Mouse (Mus musculus): Measurements from ENCODE around the gene Mrtfb.

The Mrtfb gene

DNA sequence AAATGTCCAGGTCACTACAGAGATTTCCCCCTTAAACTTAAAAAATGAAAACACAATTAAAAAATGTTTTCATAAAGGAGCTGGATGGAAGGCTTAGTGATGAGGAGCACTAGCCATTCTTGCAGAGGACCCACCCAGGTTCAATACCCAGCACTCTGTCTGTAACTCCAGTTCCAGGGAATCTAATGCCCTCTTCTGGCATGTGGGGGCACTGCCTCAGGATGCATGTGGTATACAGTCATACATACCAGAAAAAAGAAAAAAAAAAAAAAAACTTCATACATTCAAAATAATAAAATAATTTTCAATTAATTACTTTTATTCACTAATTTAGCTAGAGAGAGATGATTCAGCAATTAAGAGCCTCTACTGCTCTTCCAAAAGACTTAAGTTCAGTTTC is 95.0 kb downstream of the Mrtfb start:
- peak; percentile 55 for DNase-seq (ENCODE audit: low read depth)

DNA sequence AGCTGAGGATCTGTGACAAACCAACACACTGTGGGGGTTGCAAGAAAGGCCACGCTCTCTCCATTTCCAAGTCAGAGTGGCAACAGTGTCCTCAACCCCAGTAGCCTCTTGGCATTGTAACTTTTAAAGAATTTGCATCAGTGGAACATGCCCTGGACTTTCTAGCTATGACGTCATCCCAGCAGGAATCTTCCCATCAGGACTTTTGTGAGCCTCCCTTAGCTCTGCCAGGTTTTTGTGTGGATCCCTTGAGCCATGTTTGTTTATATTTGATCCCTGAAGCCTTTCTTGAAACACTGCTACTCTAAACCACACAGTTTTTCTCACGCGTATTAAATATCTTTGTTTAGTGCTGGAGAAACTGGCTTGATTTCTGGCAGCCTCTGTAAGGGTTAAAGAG is 97.6 kb downstream of the Mrtfb start:
- DNase-seq (ENCODE audit: low read depth) = no peak

DNA sequence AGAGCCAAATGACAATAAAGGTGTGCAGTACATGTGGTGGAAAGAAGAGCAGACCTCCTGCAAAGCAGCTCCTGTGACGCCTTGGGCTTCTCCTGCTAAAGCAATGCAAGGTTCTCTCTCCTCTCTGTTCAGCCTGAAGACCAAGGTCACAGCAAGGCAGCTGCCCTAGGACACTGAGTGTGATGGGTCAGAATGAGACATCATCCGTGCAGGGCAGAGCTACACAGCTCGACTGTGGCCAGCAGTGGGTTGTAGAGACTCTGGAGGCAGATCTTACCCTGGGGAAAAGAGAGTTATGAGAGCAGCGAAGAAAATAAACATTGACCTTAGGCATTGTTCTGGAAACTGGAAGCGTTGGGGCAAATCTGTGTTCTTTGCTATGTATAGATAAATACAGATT is 98.2 kb downstream of the Mrtfb start:
- DNase-seq (ENCODE audit: low read depth) = no peak

DNA sequence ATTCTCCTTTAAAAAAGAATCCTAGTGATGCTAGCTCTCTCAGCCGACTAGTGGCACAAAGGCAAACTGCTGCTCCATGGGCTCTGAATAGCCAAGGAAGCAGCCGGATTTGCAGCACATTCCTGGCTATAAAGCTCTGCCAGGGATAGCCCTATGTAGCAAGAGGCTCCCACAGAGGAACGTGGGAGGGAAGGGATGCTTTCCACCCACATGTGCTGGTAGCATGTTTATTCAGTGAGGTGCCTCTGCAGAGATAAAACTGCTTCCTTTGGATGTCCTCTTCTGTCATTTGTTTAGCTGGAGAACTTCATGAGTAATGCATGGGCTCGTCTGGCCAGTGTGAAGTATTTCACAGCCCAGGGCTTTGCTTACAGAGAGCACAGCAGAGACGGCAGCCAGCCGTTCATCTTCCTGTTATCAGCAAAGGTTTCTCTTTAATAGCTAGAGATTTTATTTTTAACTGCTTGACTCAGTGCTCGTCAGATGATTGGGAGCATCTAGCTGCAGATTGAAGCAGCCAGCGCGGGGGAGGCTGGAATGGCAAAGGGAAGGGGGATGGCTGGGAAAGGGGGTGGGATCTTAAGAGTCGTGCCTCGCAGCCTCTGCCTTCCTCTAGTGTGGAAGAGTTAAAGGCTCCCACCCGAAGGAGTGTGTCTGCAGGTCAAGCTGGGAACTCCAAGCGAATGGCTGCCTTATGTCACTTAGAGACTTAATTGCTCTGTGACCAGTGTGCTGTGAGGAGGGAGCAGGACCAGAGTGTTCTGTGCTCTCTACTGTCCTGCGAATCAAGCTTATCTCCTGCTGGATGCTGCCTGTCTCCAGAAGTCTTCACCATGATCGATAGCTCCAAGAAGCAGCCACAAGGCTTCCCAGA is 101.8 kb downstream of the Mrtfb start:
- no peak for DNase-seq (ENCODE audit: low read depth)

DNA sequence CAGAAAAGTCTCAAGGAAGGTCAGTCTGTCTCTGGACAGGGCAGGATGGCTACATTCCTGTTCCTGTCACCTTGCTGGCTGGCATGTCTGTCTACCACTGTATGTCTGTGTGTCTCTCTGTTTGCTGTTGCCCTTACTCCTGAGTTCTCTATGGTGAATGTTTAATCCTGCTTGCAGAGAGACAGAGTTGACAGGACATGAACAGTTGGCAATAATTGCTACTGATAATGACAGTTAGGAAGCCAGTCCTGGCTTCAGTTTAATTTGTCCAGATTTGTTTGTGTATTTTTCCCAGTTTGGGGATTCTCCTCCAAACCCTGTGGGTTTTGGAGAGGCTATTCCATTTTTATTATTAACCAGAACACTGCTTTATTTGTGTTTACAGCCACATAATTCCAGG is 102.5 kb downstream of the Mrtfb start:
- DNase-seq (ENCODE audit: low read depth) = no peak

DNA sequence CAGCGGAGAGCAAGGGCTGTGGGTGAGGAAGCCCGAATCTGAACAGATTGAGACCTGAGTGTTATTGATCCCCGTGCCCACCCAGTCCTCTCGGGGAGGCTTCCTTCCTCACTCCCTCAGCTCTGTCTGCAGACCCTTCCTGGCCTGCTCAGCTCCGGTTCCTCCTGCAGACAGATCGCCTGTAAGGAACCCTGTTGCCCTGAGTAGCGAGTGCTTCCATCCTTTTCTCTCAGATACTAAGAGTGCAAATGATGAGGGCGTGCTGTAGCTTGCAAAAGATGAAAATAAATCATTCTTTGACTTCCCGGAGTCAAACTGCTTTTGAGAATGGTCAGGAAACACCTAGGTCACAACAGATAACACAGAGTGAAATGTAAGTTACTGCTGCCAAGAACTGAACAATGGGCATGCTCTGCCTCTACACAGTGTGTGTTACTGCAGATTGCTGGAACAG is 103.2 kb downstream of the Mrtfb start:
- DNase-seq (ENCODE audit: low read depth) = no peak

DNA sequence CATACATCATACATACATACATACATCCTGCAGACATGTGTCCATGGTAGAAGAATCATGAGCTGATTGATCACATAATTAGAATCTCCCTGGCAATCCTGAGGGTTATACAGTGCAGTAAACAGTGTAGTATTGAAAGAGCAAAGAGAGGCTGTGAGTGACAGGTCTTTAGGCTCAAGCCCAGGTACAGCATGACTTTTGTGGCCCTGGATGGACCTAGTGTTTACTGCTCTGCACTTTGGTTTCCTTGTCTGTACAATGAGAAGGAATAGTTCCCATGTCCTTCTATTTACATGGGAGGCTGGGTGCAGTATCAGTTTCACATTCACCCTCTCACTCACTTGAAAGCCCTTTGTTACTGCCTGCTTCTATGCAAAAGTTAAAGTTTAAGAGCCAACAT is 103.9 kb downstream of the Mrtfb start:
- DNase-seq (ENCODE audit: low read depth) = no peak

DNA sequence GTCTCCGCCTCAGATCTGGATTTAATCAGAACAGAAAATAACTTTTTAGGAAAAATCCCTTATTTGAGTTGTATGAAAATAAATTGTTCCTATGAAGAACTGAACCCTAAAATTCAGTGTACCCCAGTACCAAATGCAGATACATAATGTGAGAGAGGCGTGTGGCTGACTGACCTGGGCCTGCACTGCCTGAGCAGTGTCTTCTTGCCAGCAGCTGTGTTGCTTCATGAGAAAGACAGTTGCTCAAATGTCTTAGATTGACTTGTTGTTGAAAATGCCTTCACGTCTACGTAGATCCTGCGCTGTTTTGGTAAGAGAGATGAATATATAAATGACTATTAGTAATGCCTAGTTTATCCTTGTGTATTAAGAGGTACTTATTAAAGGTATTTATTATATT is 104.6 kb downstream of the Mrtfb start:
- DNase-seq (ENCODE audit: low read depth) = no peak

DNA sequence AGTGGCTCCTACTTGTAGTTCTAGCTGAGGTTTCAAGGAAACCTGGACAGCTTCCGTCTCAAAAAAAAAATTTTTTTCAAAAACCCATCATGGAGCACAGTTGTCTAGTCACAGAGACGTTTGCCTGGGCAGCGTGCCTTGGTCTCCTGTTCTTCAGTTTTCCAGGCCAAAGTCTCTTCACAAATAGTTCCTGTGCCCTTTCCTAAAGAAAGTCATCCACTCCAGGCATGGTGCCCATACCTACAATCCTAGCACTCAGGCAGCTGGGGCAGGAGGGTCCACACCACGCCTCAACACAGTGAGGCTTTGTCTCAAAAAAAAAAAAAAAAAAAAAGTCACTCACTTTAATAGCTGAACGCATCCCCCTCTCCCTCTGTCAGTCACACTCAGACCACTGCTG is 106.9 kb downstream of the Mrtfb start:
- DNase-seq (ENCODE audit: low read depth) = no peak

DNA sequence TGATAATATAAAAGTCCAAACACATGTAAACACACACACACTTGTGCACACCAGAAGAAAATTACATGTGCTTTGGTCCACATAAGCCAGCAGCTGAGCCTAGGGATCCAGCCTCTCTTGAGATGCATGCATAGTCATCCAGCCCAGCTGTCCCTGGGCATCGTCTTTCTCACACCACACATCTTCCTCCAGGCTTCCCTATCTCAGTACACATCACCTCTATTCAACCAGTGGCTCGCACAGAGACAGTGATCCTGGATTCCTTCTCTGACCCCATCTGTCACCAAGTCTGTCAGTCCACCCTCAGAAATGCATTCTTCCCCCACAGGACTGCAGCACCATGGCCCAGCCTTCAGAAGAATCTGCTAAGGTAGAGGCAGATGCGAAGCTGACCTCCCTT is 107.9 kb downstream of the Mrtfb start:
- no peak for DNase-seq (ENCODE audit: low read depth)

DNA sequence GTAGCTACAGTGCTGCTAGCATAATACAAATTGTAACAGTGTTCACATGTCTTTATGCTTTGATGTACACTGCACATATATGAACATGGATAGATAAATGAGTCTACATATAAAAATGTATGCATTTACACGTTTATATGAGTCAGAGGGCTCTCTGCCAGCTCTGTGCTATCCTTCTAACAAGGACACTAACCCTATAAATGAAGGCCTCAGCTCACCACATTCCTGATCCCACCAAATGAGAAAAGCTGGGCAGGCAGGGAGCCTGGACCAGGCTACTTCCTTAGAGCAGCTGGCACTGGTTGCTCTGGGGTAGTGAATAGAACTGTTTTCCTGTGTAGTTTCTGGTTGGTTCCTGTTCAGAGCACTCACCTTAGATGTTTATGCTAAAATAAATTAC is 110.0 kb downstream of the Mrtfb start:
- DNase-seq (ENCODE audit: low read depth) = no peak

DNA sequence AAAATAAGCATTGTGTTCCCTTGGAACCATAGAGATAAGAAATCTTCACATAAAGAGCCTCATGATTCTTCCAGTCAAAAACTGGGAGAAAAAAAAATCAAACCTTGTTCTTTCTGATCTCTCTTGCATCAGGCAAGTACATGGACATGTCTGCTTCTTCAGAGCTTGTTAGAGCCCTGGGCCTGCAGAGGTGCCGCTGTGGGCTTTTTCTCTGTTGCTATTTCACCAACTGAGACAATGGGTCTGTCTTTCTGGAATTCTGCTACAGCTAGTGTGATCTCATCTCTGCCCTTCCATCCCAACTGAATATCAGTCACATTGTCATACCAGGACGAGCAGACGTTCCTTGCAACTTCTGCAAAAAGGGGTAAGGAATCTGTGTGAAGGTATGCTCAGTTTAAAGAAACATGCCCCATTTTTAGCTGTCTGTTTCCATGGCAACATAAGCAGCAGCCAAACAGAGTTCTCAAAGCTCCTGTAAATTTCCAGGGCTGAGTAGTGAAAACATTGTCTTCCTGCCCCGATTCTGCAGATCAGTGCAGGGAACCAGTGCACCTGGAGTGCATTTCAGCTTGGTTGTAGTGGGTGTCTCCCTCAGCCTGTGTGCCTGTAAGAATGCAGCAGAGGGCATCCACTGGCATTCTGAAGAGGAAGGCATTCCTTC is 110.7 kb downstream of the Mrtfb start:
- no peak for DNase-seq (ENCODE audit: low read depth)

DNA sequence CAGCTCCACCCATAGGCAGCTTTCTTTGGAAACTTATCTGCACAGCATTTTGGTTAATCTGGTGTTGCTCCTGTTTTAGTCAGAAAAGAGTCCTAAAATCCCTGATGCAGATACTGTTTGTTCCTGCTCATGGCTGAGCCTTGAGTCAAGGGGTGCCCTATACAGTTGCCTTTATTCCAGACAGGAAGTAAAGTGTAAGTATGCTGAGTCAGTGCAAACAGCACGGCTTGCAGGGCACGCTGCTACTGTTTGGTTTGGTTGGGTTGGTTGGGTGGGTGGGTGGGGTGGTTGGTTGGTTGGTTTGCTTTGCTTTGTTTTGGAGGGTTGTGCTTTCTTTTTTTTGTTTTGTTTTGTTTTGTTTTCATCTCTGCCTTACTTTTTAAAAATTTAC is 111.2 kb downstream of the Mrtfb start:
- peak; percentile 26 for DNase-seq (ENCODE audit: low read depth)

DNA sequence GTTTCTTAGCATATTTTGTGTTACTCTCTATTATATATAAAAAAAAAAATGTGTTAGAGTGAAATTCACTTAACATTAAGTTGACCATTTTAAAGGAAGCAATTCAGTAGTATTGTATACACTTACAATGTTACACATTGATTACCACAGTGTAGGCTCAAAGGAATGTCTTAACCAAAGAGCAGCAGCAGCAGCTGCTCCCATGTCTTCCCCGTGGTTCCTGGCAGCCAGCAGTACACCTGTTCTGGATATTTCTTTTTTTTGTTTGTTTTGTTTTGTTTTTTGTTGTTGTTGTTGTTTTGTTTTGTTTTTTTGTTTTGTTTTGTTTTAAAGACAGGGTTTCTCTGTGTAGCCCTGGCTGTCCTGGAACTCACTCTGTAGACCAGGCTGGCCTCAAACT is 112.4 kb downstream of the Mrtfb start:
- no peak for DNase-seq (ENCODE audit: low read depth)

DNA sequence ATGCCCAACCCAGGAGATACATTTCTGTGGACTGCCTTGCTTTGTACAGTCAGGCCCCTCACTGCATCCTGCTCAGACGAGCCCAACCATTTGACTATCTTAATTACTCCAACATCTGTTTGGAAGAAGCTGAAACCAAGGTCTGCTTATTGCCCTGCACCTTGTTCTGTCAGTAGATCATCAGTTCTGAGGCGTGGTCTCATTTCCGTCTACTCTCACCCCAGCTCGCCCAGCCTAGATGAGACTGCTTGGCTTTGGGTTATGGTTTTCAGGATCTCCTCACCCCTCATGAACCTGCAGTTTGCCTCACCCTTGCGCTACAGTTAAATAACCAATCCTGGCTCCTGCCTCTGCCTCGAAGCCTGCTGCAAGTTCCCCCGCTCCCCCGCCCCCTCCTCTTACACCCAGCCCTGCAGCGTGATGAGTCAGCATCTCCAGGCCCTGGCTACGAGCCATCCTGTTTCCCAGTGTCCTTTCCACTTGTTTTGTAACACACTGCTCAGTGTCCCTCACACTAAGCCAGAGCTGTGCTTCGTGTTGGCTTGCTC is 115.5 kb downstream of the Mrtfb start:
- peak; percentile 82 for DNase-seq (ENCODE audit: low read depth)

DNA sequence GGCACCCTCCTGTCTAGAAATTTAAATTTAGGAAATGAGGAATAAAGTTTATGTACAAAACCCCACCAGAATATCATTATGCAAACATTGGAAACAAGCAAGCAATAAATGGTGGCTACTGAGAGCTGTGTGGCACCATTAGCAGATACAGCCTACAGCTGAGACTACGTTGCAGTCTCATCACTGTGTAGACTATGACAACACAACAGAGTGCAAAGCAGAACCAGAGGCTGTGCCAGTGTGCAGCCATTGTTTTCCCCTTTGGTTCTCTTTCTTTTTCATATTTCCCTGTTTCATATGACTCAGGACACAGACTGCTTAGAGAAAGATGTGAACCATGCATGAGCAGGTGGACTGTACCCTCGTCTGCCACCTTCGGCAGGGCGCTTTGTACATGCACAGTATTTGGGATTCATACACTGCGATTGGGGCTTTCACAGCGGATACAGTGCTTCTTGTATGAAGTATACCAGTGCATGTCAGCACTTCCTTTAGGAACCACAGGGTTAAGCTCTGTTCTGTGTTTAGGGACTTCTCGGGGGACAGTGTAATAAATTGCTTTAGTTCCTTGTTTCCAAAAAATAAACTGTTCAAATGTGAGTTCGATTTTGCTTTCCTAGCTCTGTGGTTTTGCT is 116.7 kb downstream of the Mrtfb start:
- DNase-seq (ENCODE audit: low read depth) = no peak

DNA sequence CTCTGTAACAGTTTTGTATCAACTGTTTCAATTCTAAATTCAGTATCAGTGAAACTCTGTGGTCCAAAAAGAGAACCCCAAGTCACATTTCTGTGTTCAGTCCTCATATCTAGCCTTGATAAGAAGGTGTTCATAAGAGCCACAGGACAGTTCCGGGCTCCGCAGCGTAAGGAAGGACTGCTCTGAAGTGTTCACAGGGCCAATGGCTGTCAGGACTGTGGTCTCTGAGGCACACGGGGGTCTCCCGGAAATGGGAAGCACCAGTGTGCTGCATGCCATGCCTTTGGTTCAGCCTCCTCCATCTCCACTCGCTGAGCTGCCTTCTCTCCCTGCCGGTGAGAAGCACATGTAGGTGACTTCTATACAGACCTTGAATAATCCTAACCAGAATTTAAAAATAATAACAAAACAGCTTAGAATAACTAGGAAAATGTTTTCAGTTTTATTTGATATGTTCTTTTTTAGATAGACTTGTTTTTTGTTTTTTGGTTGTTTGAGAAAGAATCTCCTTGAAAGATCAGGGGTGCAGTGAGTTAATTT is 120.7 kb downstream of the Mrtfb start:
- DNase-seq (ENCODE audit: low read depth) = no peak

DNA sequence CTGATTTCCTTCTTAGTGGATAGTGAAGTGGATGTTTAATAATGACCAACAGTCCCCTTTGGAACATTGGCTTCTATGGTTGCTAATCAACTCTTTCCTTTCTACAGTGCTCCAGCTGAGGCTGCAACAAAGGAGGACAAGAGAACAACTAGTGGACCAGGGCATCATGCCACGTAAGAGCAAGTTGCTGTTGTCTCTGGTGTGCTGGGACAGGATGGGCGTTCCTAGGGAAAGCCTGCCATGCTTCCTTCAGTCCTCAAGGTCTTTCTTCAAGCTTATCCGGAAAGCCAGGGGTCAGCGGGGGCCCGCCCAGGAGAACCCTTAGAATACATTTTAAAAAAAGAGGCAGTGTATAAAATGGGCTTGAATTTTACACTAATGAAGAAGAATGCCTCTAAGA is 121.9 kb downstream of the Mrtfb start:
- DNase-seq (ENCODE audit: low read depth) = no peak

DNA sequence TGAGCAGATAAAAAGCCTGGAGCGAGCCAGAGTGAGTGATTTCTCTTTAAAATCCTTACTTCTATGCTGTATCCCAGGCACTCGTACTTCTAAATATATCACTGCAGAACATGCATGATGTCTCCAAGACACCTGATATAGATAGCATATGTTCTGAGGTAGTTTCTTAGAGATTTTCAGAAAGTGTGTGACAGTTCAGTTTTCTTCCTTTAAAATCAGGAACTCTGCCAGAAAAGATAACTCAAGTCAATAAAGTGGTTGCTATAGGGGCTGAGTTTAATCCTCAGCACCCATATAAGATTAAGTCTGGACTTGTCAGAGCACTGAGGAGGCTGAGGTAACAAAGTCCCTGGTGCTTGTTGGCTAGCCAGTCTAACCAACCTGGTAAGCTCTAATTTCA is 123.6 kb downstream of the Mrtfb start:
- DNase-seq (ENCODE audit: low read depth) = no peak

DNA sequence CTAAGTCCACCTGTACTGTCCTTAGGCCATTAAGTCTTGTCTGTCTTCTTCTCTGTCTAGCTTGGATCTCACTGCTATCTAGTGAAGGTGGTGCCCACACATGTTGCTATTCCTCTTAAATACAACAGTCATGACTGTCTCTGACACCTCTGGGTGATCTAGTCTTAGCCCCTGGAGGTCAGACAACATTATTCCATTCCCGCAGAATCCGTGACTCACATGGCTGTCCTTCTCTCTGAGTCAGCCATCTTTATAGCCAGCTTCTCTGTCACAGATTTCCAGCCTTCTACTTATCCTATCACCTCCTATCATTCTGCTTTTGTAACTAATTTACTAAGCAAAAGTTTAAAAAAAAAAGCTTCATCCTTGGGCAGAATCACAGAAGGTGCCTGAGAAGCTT is 125.5 kb downstream of the Mrtfb start:
- DNase-seq (ENCODE audit: low read depth) = no peak

DNA sequence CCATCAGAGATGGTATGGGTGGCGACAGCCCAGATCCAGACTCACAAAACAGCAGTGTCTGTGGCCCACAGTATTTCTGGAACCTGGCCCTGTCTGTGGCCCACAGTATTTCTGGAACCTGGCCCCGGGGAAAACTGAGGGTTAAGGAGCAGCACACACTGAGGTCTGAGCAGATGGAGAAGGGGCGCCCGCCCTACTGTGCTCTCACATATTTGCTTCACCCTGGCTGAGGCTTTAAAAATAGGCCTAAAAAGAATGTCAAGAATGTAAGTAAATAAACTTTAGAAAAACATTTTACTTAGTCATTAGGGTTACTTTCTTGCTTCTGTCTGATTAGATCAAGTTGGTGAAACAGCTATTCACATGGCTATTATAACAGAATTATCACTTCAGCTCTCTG is 131.0 kb downstream of the Mrtfb start:
- DNase-seq (ENCODE audit: low read depth) = no peak

DNA sequence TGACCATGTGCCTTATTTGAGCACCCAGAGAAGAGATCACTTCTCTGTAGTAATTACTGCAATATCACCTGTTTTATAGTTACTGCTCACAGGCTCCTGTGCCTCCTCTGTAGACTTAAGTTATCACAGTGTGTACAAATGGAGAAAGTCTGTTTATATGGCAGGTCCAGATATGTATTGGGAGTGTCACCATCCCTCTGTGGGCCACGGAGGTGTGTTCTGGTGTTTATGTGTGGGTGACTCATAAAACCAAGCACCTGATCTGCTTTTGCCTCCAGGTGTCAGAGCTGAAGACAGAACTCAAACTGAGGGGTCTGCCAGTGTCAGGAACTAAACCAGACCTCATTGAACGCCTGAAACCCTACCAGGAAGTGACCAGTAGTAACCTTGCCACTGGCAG is 144.1 kb downstream of the Mrtfb start:
- DNase-seq (ENCODE audit: low read depth) = no peak

DNA sequence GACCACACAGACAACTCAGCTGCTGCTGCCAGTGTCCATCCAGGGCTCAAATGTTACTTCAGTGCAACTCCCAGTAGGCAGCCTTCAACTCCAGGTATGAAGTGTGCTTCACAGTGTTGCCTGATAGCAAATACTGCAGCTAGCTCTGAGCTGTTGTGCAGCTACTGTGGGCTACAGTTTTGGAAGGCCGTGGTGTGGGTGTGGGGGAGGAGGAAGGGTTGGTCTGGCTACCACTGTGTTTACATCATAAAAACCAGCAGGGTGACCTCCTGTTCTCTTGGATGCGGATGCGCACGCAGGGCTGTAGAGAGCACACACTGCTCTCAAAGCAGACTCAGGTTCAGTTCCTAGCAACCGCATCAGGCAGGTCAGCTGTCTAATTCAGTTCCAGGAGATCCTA is 145.3 kb downstream of the Mrtfb start:
- DNase-seq (ENCODE audit: low read depth) = no peak

All from 416B (cell line).